Mouse (Mus musculus): ENCODE results near the gene Cacnb2.

DNA sequence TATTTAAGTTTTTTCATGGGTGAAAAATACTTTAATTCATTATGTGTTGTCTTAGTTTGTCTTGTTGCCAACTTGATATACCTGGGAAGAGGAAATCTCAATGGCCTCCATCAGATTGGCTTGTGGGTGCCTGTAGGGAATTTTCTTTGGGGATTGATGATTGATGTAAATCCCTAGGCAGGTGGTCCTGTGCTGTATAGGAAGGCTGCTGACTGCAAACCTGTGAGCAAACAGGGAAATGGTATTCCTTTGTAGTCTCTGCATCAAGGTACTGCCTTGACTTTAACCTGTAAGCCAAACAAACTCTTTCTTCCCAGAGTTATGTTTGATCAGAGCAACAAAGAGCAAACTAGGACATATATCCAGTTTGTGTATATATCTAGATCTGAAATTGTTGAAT lies 276.1 kb downstream of the Cacnb2 start:
- TF ChIP-seq GATA1 (IDR thresholded peaks at IDR 0.05; ENCODE audit: borderline replicate concordance, low read length) (no peak), CTCF (IDR thresholded peaks at IDR 0.05; ENCODE audit: low read depth, low read length) (no peak), TAL1 (conservative IDR thresholded peaks at IDR 0.05; ENCODE audit: low read depth, low read length) (no peak)
